Mouse (Mus musculus) hindbrain, embryonic 13.5 days (tissue): ENCODE results near the gene Ube2e2. TPM values are rescaled to one million over a fixed set of nuclear protein-coding genes. Genes with fewer than 3 reads are reported as not detected.
"Not testable (repeated sequence)": the region's sequence is repeated elsewhere in the genome, so short reads cannot be mapped to it uniquely, and the experiment has no call there.

Experiments used
- ATAC-seq: fragments of 200-750 bp; cut with Nextera tagmentation; 2 replicates; pipeline ENCODE4 v1.8.0; 2017; ENCODE audit warnings: moderate TSS enrichment; ENCODE audit not compliant: low FRiP score
- H3K27ac ChIP-seq: fragments of 300-500 bp; sonication (generic); 2 replicates; pipeline ENCODE4 v1.5.1; 2015; ENCODE audit warnings: inconsistent platforms, mild to moderate bottlenecking, moderate library complexity
- H3K27me3 ChIP-seq: fragments of 300-500 bp; sonication (generic); 2 replicates; pipeline ENCODE4 v1.6.1; 2015; ENCODE audit warnings: mild to moderate bottlenecking, inconsistent platforms
- H3K36me3 ChIP-seq: fragments of 300-500 bp; sonication (generic); 2 replicates; pipeline ENCODE4 v1.6.1; 2015; ENCODE audit warnings: mild to moderate bottlenecking, inconsistent platforms
- H3K4me1 ChIP-seq: fragments of 300-500 bp; sonication (generic); replicated peaks from 2 replicates; pipeline ENCODE4 v1.6.1; 2015; ENCODE audit warnings: inconsistent platforms
- H3K4me2 ChIP-seq: fragments of 300-500 bp; sonication (generic); 2 replicates; pipeline ENCODE4 v1.6.1; 2015; ENCODE audit warnings: inconsistent platforms, mild to moderate bottlenecking, moderate library complexity
- H3K4me3 ChIP-seq: fragments of 300-500 bp; sonication (generic); 2 replicates; pipeline ENCODE4 v1.5.1; 2015; ENCODE audit warnings: mild to moderate bottlenecking, inconsistent platforms
- H3K9ac ChIP-seq: fragments of 300-500 bp; sonication (generic); 2 replicates; pipeline ENCODE4 v1.6.1; 2015; ENCODE audit warnings: mild to moderate bottlenecking, inconsistent platforms
- H3K9me3 ChIP-seq: fragments of 300-500 bp; sonication (generic); 2 replicates; pipeline ENCODE4 v1.6.1; 2016; ENCODE audit warnings: inconsistent platforms
- WGBS: fragments of 180-500 bp; shearing (Covaris S2); methylation state at CpG from one replicate; pipeline ENCODE4 v1.1.7; 2015; 5-methylcytosine and 5-hydroxymethylcytosine counted together
- polyA plus RNA-seq: library from polyadenylated mRNA; unstranded; fragments of >200 nt; fragmentation: Nextera tagmentation; extraction: Ambion mirVana; gene quantifications from 2 replicates; pipeline ENCODE4 v1.2.1, GENCODE M21; 2015

Gene Ube2e2
- polyA plus RNA-seq, 1 experiment from 2014 or later: 121 TPM

- ATAC-seq: no peak
- Histone ChIP-seq H3K9ac (no peak overlapping the region), H3K36me3 (no peaks in the 10 kb centered on the region), H3K27me3 (no peaks in the 10 kb centered on the region), H3K9me3 (no peaks in the 10 kb centered on the region), H3K27ac (no peak overlapping the region), H3K4me1 (no peaks in the 10 kb centered on the region), H3K4me3 (no peak overlapping the region), H3K4me2 (no peak overlapping the region)
- 95% methylated on average over 2 of the region's 2 CpGs for WGBS
Measured at GRCm38 (mm10) chr14:18720601-18721591, 173.2 kb downstream of the Ube2e2 start.

- no peak overlapping the region for H3K27ac ChIP-seq
- ATAC-seq: no peak
- no peak overlapping the region for H3K4me2 ChIP-seq
- H3K9me3 ChIP-seq: no peaks in the 10 kb centered on the region
- no peaks in the 10 kb centered on the region for H3K27me3 ChIP-seq
- no peaks in the 10 kb centered on the region for H3K4me1 ChIP-seq
- no peaks in the 10 kb centered on the region for H3K36me3 ChIP-seq
- WGBS: 85% methylated on average over 1 of the region's 1 CpGs
- H3K4me3 ChIP-seq: no peak overlapping the region
- no peak overlapping the region for H3K9ac ChIP-seq
Measured at GRCm38 (mm10) chr14:18716970-18717369, 177.1 kb downstream of the Ube2e2 start.

- Histone ChIP-seq H3K4me1 (no peaks in the 10 kb centered on the region), H3K9ac (no peak overlapping the region), H3K4me3 (no peak overlapping the region), H3K27me3 (no peaks in the 10 kb centered on the region), H3K4me2 (no peak overlapping the region), H3K9me3 (no peaks in the 10 kb centered on the region), H3K36me3 (no peaks in the 10 kb centered on the region), H3K27ac (no peak overlapping the region)
- WGBS: 86% methylated on average over 1 of the region's 1 CpGs
- no peak for ATAC-seq
Measured at GRCm38 (mm10) chr14:18715529-18715928, 178.5 kb downstream of the Ube2e2 start.

GRCm38 (mm10) chr14:18697662-18698225 lies 196.3 kb downstream of the Ube2e2 start:
- H3K36me3 ChIP-seq: no peaks in the 10 kb centered on the region
- H3K4me2 ChIP-seq: no peak overlapping the region
- no peaks in the 10 kb centered on the region for H3K4me1 ChIP-seq
- no peaks in the 10 kb centered on the region for H3K9me3 ChIP-seq
- ATAC-seq: no peak
- no peak overlapping the region for H3K27ac ChIP-seq
- 64% methylated on average over 4 of the region's 4 CpGs for WGBS
- H3K27me3 ChIP-seq: no peaks in the 10 kb centered on the region
- no peak overlapping the region for H3K9ac ChIP-seq
- H3K4me3 ChIP-seq: no peak overlapping the region

- not testable (repeated sequence) for H3K27me3 ChIP-seq, ATAC-seq, H3K36me3 ChIP-seq, H3K4me2 ChIP-seq, H3K9me3 ChIP-seq, H3K9ac ChIP-seq, H3K4me1 ChIP-seq, H3K27ac ChIP-seq, H3K4me3 ChIP-seq
Measured at GRCm38 (mm10) chr14:18696418-18696817, 197.6 kb downstream of the Ube2e2 start.

GRCm38 (mm10) chr14:18678121-18678836 lies 215.8 kb downstream of the Ube2e2 start:
- H3K9me3 ChIP-seq: no peaks in the 10 kb centered on the region
- H3K4me1 ChIP-seq: no peaks in the 10 kb centered on the region
- no peaks in the 10 kb centered on the region for H3K27me3 ChIP-seq
- no peak overlapping the region for H3K4me3 ChIP-seq
- ATAC-seq: no peak
- no peak overlapping the region for H3K27ac ChIP-seq
- no peak overlapping the region for H3K9ac ChIP-seq
- H3K4me2 ChIP-seq: no peak overlapping the region
- H3K36me3 ChIP-seq: no peaks in the 10 kb centered on the region
- 69% methylated on average over 3 of the region's 3 CpGs for WGBS

- H3K4me2 ChIP-seq: no peak overlapping the region
- no peaks in the 10 kb centered on the region for H3K27me3 ChIP-seq
- no peaks in the 10 kb centered on the region; the same call in 1 of the 2 replicates for H3K4me1 ChIP-seq
- no peaks in the 10 kb centered on the region for H3K36me3 ChIP-seq
- ATAC-seq: no peak
- H3K9me3 ChIP-seq: no peaks in the 10 kb centered on the region
- no peak overlapping the region for H3K9ac ChIP-seq
- 91% methylated on average over 8 of the region's 8 CpGs for WGBS
- no peak overlapping the region for H3K27ac ChIP-seq
- H3K4me3 ChIP-seq: no peak overlapping the region
Measured at GRCm38 (mm10) chr14:18670712-18671111, 223.4 kb downstream of the Ube2e2 start.

GRCm38 (mm10) chr14:18669301-18669935 lies 224.6 kb downstream of the Ube2e2 start:
- H3K9me3 ChIP-seq: no peaks in the 10 kb centered on the region
- ATAC-seq: no peak
- H3K36me3 ChIP-seq: no peaks in the 10 kb centered on the region
- H3K4me2 ChIP-seq: no peak overlapping the region
- no peak overlapping the region for H3K27ac ChIP-seq
- no peaks in the 10 kb centered on the region; the same call in 1 of the 2 replicates for H3K4me1 ChIP-seq
- WGBS: 65% methylated on average over 2 of the region's 2 CpGs
- no peaks in the 10 kb centered on the region for H3K27me3 ChIP-seq
- H3K4me3 ChIP-seq: no peak overlapping the region
- H3K9ac ChIP-seq: no peak overlapping the region

GRCm38 (mm10) chr14:18668309-18668708 lies 225.8 kb downstream of the Ube2e2 start:
- not testable (repeated sequence) for H3K4me3 ChIP-seq, H3K36me3 ChIP-seq, H3K9me3 ChIP-seq, H3K27me3 ChIP-seq, H3K9ac ChIP-seq, ATAC-seq, H3K4me2 ChIP-seq, H3K27ac ChIP-seq, H3K4me1 ChIP-seq
- WGBS: 98% methylated on average over 4 of the region's 4 CpGs

- no peak overlapping the region for H3K9ac ChIP-seq
- H3K9me3 ChIP-seq: no peaks in the 10 kb centered on the region
- no peaks in the 10 kb centered on the region for H3K27me3 ChIP-seq
- no peaks in the 10 kb centered on the region for H3K36me3 ChIP-seq
- ATAC-seq: no peak
- 96% methylated on average over 2 of the region's 2 CpGs for WGBS
- H3K4me3 ChIP-seq: no peak overlapping the region
- H3K4me2 ChIP-seq: no peak overlapping the region
- H3K4me1 ChIP-seq: no peaks in the 10 kb centered on the region; the same call in 1 of the 2 replicates
- H3K27ac ChIP-seq: no peak overlapping the region
Measured at GRCm38 (mm10) chr14:18667755-18668154, 226.3 kb downstream of the Ube2e2 start.

- no peak overlapping the region for H3K4me3 ChIP-seq
- ATAC-seq: no peak
- no peaks in the 10 kb centered on the region for H3K27me3 ChIP-seq
- H3K27ac ChIP-seq: no peak overlapping the region
- H3K9ac ChIP-seq: no peak overlapping the region
- no peaks in the 10 kb centered on the region for H3K36me3 ChIP-seq
- no peaks in the 10 kb centered on the region; the same call in 1 of the 2 replicates for H3K4me1 ChIP-seq
- H3K4me2 ChIP-seq: no peak overlapping the region
- 84% methylated on average over 1 of the region's 1 CpGs for WGBS
- H3K9me3 ChIP-seq: peaks cover 9% of the 10 kb centered on the region; the same call in 1 of the 2 replicates
Measured at GRCm38 (mm10) chr14:18666251-18666650, 227.8 kb downstream of the Ube2e2 start.
